Mouse (Mus musculus): ENCODE results near the gene AI467606.

GRCm38 (mm10) chr7:127082271-127082670 is 8.9 kb upstream of the AI467606 start:
- TF ChIP-seq TAL1 (IDR thresholded peaks at IDR 0.05; ENCODE audit: low read length) = no peak
- no peak for TF ChIP-seq GATA1 (IDR thresholded peaks at IDR 0.05; ENCODE audit: low read length)

Data from erythroblast, embryonic 14.5 days (primary cell).